Mouse (Mus musculus) hindbrain, embryonic 15.5 days (tissue): ENCODE data around the gene Olfr1223. TPM values are rescaled to one million over a fixed set of nuclear protein-coding genes. Genes with fewer than 3 reads are reported as not detected.

ENCODE experiments used
- polyA plus RNA-seq: library from polyadenylated mRNA; unstranded; fragments of >200 nt; fragmentation: Nextera tagmentation; extraction: Ambion mirVana; gene quantifications from 2 replicates; pipeline ENCODE4 v1.2.1, GENCODE M21; 2015

The Olfr1223 gene
- polyA plus RNA-seq, 1 experiment from 2014 or later, result not detected

Other genes with a start within 250 kb of the Olfr1223 start
- gene Olfr1208, start 249.2 kb downstream of the Olfr1223 start, polyA plus RNA-seq, result not detected in 2 replicates
- not detected in 2 replicates for gene Olfr1209, start 236.4 kb downstream of the Olfr1223 start, polyA plus RNA-seq
- gene Olfr1211, start 213.4 kb downstream of the Olfr1223 start, polyA plus RNA-seq, result not detected in 2 replicates
- not detected in 2 replicates for gene Olfr1212, start 197.6 kb downstream of the Olfr1223 start, polyA plus RNA-seq
- not detected in 2 replicates for gene Gm13762, start 171.3 kb downstream of the Olfr1223 start, polyA plus RNA-seq
- not detected in 2 replicates for gene Olfr1214, start 158.9 kb downstream of the Olfr1223 start, polyA plus RNA-seq
- gene Olfr1215, start 144.6 kb downstream of the Olfr1223 start, polyA plus RNA-seq, result not detected in 2 replicates
- gene Olfr1216, start 133.2 kb downstream of the Olfr1223 start, polyA plus RNA-seq, result not detected in 2 replicates
- not detected in 2 replicates for gene Olfr1217, start 119.5 kb downstream of the Olfr1223 start, polyA plus RNA-seq
- gene Olfr1218, start 90.4 kb downstream of the Olfr1223 start, polyA plus RNA-seq, result not detected in 2 replicates
- not detected in 2 replicates for gene Olfr1219, start 68.0 kb downstream of the Olfr1223 start, polyA plus RNA-seq
- gene Olfr1220, start 44.7 kb downstream of the Olfr1223 start, polyA plus RNA-seq, result not detected in 2 replicates
- not detected in 2 replicates for gene Olfr1221, start 34.3 kb downstream of the Olfr1223 start, polyA plus RNA-seq
- gene Olfr1222, start 18.5 kb downstream of the Olfr1223 start, polyA plus RNA-seq, result not detected in 2 replicates
- not detected in 2 replicates for gene Olfr1224-ps1, start 12.5 kb upstream of the Olfr1223 start, polyA plus RNA-seq
- gene Olfr1225, start 23.1 kb upstream of the Olfr1223 start, polyA plus RNA-seq, result not detected in 2 replicates
- not detected in 2 replicates for gene Olfr1226, start 48.5 kb upstream of the Olfr1223 start, polyA plus RNA-seq
- not detected in 2 replicates for gene Olfr1228, start 102.5 kb upstream of the Olfr1223 start, polyA plus RNA-seq
- gene Olfr1229, start 136.5 kb upstream of the Olfr1223 start, polyA plus RNA-seq, result not detected in 2 replicates
- not detected in 2 replicates for gene Olfr1230, start 145.7 kb upstream of the Olfr1223 start, polyA plus RNA-seq
- not detected in 2 replicates for gene Olfr1231, start 155.5 kb upstream of the Olfr1223 start, polyA plus RNA-seq
- not detected in 2 replicates for gene Olfr1232, start 178.1 kb upstream of the Olfr1223 start, polyA plus RNA-seq
- gene Olfr1233, start 190.8 kb upstream of the Olfr1223 start, polyA plus RNA-seq, result not detected in 2 replicates
- not detected in 2 replicates for gene Olfr1234, start 213.3 kb upstream of the Olfr1223 start, polyA plus RNA-seq